Mouse (Mus musculus) testis, postnatal 10 days (tissue): Measurements from ENCODE around the gene Igsf10.

ENCODE experiments used
- DNase-seq: peaks from one replicate; pipeline ENCODE4 v3.0.0; 2021; ENCODE audit warnings: low spot score

Igsf10 gene

GRCm38 (mm10) chr3:59290551-59290950 is 53.6 kb downstream of the Igsf10 start:
- no peak for DNase-seq

DNA sequence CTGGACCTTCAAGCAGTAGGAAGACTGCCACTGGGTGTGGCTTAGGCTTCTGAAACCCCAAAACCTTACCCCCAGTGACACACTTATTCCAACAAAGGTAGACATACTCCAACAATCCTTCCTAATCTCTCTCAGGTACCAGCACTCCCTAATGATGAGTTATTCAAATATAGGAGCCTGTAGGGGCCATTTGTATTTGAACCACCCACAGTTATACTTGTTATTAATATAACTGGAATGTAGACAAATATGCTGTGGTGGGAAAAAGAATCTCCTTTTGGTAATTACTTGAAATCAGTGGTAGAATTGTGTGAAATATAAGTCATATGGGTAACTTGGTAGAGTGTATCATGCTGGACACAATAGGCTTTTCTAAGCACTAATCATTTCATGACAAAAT is 65.6 kb downstream of the Igsf10 start:
- no peak for DNase-seq

- DNase-seq, result no peak
These were observed 66.0 kb downstream of the Igsf10 start for GRCm38 (mm10) chr3:59278254-59278533.

DNA sequence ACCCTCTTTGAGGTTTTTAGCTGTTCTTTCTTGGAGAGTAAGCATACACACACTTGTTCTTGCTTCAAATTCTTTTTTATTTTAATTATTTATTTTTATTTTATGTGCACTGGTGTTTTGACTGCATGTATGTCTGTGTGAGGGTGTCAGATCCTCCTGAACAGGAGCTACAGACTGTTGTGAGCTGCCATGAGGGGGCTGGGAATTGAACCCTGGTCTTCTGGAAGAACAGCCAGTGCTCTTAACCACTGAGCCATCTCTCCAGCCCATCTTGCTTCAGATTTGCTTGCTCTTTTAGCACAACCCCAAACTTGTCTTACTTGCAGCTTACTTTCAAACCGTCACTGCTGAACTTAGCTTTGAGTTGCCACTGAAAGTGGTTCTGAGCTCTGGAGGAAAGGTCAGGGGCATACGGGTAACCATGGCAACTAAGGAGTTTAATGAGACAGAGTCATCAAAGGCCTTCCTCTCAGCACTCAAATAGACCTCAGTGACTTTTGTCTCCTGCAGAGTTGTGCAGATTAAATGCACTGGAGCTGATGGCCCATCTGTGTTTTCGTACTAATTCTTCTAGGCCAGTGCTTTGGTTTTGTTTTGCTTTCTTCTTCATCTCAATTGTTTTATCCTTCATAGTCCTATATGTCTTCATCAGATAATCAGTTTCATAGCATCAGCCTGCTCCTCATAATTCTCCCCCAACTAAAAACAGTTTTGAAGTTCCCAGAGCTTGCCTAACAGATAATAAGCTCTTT is 66.5 kb downstream of the Igsf10 start:
- no peak for DNase-seq

GRCm38 (mm10) chr3:59270811-59271210 is 73.4 kb downstream of the Igsf10 start:
- DNase-seq, result no peak
